Mouse (Mus musculus): ENCODE data around the gene Retreg3. TPM values are rescaled to one million over a fixed set of nuclear protein-coding genes. Genes with fewer than 3 reads are reported as not detected.

The Retreg3 gene
- total and polyA plus RNA-seq, 3 experiments, result 17.0 to 23.4 TPM; not detected in 1

DNA sequence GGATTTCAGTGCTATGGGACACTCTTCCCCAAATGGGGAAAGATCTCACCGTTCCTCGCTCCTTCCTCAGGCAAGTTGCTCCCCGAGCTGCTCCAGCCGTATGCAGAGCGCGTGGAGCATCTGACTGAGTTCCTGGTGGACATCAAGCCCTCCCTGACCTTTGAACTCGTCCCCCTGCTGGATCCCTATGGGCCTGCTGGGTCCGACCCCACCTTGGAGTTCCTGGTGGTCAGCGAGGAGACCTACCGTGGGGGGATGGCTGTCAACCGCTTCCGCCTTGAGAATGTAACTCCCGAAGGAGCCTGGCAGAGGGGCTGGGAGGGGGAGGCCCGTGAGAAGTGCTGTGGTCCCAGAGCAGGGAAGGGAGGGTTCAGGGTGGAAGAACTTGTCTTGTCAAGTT is 35.4 kb downstream of the Retreg3 start:
- Histone ChIP-seq H3K4me1 (ENCODE audit: control insufficient read depth in 1 of 2, insufficient read depth in 2 of 2, low read length in 2 of 2) (peaks cover 6 to 24% of the 10 kb centered on the region in 2 experiments), H3K9me3 (replicated peaks; ENCODE audit: insufficient read depth, low read length) (no peaks in the 10 kb centered on the region), H3K4me3 (ENCODE audit: control insufficient read depth in 1 of 2, insufficient read depth in 1 of 2, low read depth in 2 of 2, low read length in 2 of 2) (no peak overlapping the region), H3K27ac (ENCODE audit: control insufficient read depth, low read depth, low read length) (no peak overlapping the region), H3K27me3 (ENCODE audit: control insufficient read depth in 1 of 2, insufficient read depth in 2 of 2, low read length in 2 of 2) (no peaks in the 10 kb centered on the region), H3K36me3 (ENCODE audit: control insufficient read depth in 1 of 2, insufficient read depth in 2 of 2, low read length in 2 of 2) (peaks cover under 1 to 19% of the 10 kb centered on the region in 2 experiments; a peak in 2 of 4 replicates), H3K79me2 (ENCODE audit: control insufficient read depth, insufficient read depth, low read length, poor library complexity) (peaks cover 23% of the 10 kb centered on the region), H3K9ac (ENCODE audit: control insufficient read depth, low read depth, low read length, poor library complexity, severe bottlenecking) (no peak overlapping the region)
- no peak for TF ChIP-seq SMC3 (IDR thresholded peaks at IDR 0.05; ENCODE audit: low read depth, low read length)
- TF ChIP-seq EP300 (IDR thresholded peaks at IDR 0.05; ENCODE audit: low read depth in 1 of 2, low read length in 2 of 2), result no peak
- no peak for TF ChIP-seq RCOR1 (IDR thresholded peaks at IDR 0.05; ENCODE audit: low read depth, low read length)
- TF ChIP-seq SIN3A (IDR thresholded peaks at IDR 0.05; ENCODE audit: low read length), result no peak
- TF ChIP-seq KAT2A (conservative IDR thresholded peaks at IDR 0.05; ENCODE audit: low read depth, low read length), result no peak
- TF ChIP-seq UBTF (IDR thresholded peaks at IDR 0.05; ENCODE audit: borderline replicate concordance, insufficient read depth, low read depth, low read length), result no peak
- TF ChIP-seq ZNF384 (IDR thresholded peaks at IDR 0.05; ENCODE audit: low read depth, low read length), result no peak
- no peak for TF ChIP-seq ZC3H11A (IDR thresholded peaks at IDR 0.05; ENCODE audit: low read depth, low read length)
- no peak for TF ChIP-seq POLR2AphosphoS5 (IDR thresholded peaks at IDR 0.05; ENCODE audit: borderline replicate concordance, low read depth, low read length)
- TF ChIP-seq JUND (IDR thresholded peaks at IDR 0.05; ENCODE audit: low read depth, low read length), result no peak
- no peak for TF ChIP-seq MAZ (IDR thresholded peaks at IDR 0.05; ENCODE audit: low read depth, low read length)
- DNase-seq (ENCODE audit: low read depth, low spot score), result no peak

- TF ChIP-seq SIN3A (IDR thresholded peaks at IDR 0.05; ENCODE audit: low read length) (no peak), NELFE (IDR thresholded peaks at IDR 0.05; ENCODE audit: low read depth, low read length) (no peak), EP300 (IDR thresholded peaks at IDR 0.05; ENCODE audit: low read depth in 1 of 2, low read length in 2 of 2) (no peak), E2F4 (IDR thresholded peaks at IDR 0.05; ENCODE audit: borderline replicate concordance, low read depth, low read length) (no peak), HCFC1 (IDR thresholded peaks at IDR 0.05; ENCODE audit: low read depth, low read length) (no peak), CHD1 (IDR thresholded peaks at IDR 0.05; ENCODE audit: low read depth, low read length) (no peak), SMC3 (IDR thresholded peaks at IDR 0.05; ENCODE audit: low read depth, low read length) (no peak), MAX (IDR thresholded peaks at IDR 0.05; ENCODE audit: low read length) (no peak)
- Histone ChIP-seq H3K9ac (ENCODE audit: control insufficient read depth, low read depth, low read length, poor library complexity, severe bottlenecking) (peak overlapping the region; percentile 90), H3K36me3 (ENCODE audit: control insufficient read depth in 1 of 2, insufficient read depth in 2 of 2, low read length in 2 of 2) (peaks cover 0 to 18% of the 10 kb centered on the region in 2 experiments; a peak in 2 of 4 replicates), H3K27ac (ENCODE audit: control insufficient read depth, low read depth, low read length) (peak overlapping the region; percentile 87), H3K4me1 (ENCODE audit: control insufficient read depth in 1 of 2, insufficient read depth in 2 of 2, low read length in 2 of 2) (peaks cover 6 to 24% of the 10 kb centered on the region in 2 experiments), H3K79me2 (ENCODE audit: control insufficient read depth, insufficient read depth, low read length, poor library complexity) (peaks cover 22% of the 10 kb centered on the region), H3K9me3 (replicated peaks; ENCODE audit: insufficient read depth, low read length) (no peaks in the 10 kb centered on the region), H3K4me3 (ENCODE audit: control insufficient read depth in 1 of 2, insufficient read depth in 1 of 2, low read depth in 2 of 2, low read length in 2 of 2) (peak overlapping the region; percentile 77 to 82), H3K27me3 (ENCODE audit: control insufficient read depth in 1 of 2, insufficient read depth in 2 of 2, low read length in 2 of 2) (no peaks in the 10 kb centered on the region)
- no peak for DNase-seq (ENCODE audit: low read depth, low spot score)
These were observed 36.5 kb downstream of the Retreg3 start for GRCm38 (mm10) chr11:101083083-101083697.

Data from MEL (cell line).